Mouse (Mus musculus) spleen, postnatal 4 days (tissue): ENCODE data around the gene Zfp26.
A peak's percentile ranks its signal among the peaks of the same experiment; 100 is the strongest.

Experiments
- DNase-seq, 2 experiments: peaks; one replicate each; pipeline ENCODE4 v3.0.0; 2022; ENCODE audit warnings: low spot score in 2 of 2

Zfp26 gene

GRCm38 (mm10) chr9:20459377-20460317, at the start of gene Zfp26:
TSS of gene Zfp26 (minus strand) at chr9:20460162.
- DNase-seq: peak; percentile 72 to 87

- DNase-seq: no peak
These were observed 49.7 kb upstream of the Zfp26 start for GRCm38 (mm10) chr9:20509676-20510075.

GRCm38 (mm10) chr9:20504801-20505200, 44.8 kb upstream of the Zfp26 start:
- no peak for DNase-seq

- DNase-seq: no peak
These were observed 33.3 kb upstream of the Zfp26 start for GRCm38 (mm10) chr9:20493281-20493680.

- DNase-seq: peak; percentile 83 to 92
These were observed 32.7 kb upstream of the Zfp26 start, which contains the start of gene Zfp426 for GRCm38 (mm10) chr9:20492527-20493233. TSS of gene Zfp426 (minus strand) at chr9:20492746.

- no peak for DNase-seq
These were observed 32.0 kb upstream of the Zfp26 start for GRCm38 (mm10) chr9:20491858-20492526.

- DNase-seq: no peak
These were observed 29.6 kb upstream of the Zfp26 start for GRCm38 (mm10) chr9:20489536-20489935.

- no peak for DNase-seq
These were observed 19.4 kb upstream of the Zfp26 start for GRCm38 (mm10) chr9:20479396-20479795.

GRCm38 (mm10) chr9:20476632-20477031, 16.7 kb upstream of the Zfp26 start:
- no peak for DNase-seq

GRCm38 (mm10) chr9:20466761-20467442, 6.9 kb upstream of the Zfp26 start:
- peak; percentile 50 to 78 for DNase-seq

GRCm38 (mm10) chr9:20453647-20454046, 6.3 kb downstream of the Zfp26 start:
- no peak for DNase-seq

GRCm38 (mm10) chr9:20451493-20451892, 8.5 kb downstream of the Zfp26 start:
- DNase-seq: no peak

GRCm38 (mm10) chr9:20443183-20443783, 16.7 kb downstream of the Zfp26 start:
- no peak for DNase-seq

- no peak for DNase-seq
These were observed 30.0 kb downstream of the Zfp26 start for GRCm38 (mm10) chr9:20430004-20430403.

- no peak for DNase-seq
These were observed 48.5 kb downstream of the Zfp26 start for GRCm38 (mm10) chr9:20411460-20411859.

- no peak for DNase-seq
These were observed 50.6 kb downstream of the Zfp26 start for GRCm38 (mm10) chr9:20409319-20409718.

- DNase-seq: no peak
These were observed 74.6 kb downstream of the Zfp26 start for GRCm38 (mm10) chr9:20385343-20385703.

- DNase-seq: peak; percentile 88 to 95
These were observed 75.2 kb downstream of the Zfp26 start, which contains the start of gene Zfp560 for GRCm38 (mm10) chr9:20384532-20385342. TSS of gene Zfp560 (minus strand) at chr9:20385177.

GRCm38 (mm10) chr9:20383659-20384058, 76.3 kb downstream of the Zfp26 start:
- DNase-seq: no peak
